Mouse (Mus musculus) megakaryocyte, embryonic 14.5 days (primary cell): ENCODE data around the gene Mansc4.

Source experiments
- FLI1 ChIP-seq: IDR thresholded peaks from 2 replicates; pipeline ENCODE4 v1.6.1; 2012; ENCODE audit warnings: low read length, inconsistent platforms, mixed read lengths
- GATA1 ChIP-seq: IDR thresholded peaks from 3 replicates; pipeline ENCODE4 v1.6.1; 2012; ENCODE audit warnings: mixed read lengths, low read length, inconsistent platforms, borderline replicate concordance

- TF ChIP-seq GATA1 (no peak), FLI1 (no peak)
These were observed 18.7 kb upstream of the Mansc4 start for GRCm38 (mm10) chr6:147105529-147105928.
